Mouse (Mus musculus) hindlimb bud, embryonic 11.5 days (tissue): ENCODE data around the gene Klhl7.

ENCODE experiments used
- DNase-seq: peaks from one replicate; pipeline ENCODE4 v3.0.0-alpha.2; 2012; ENCODE audit warnings: low read depth, low spot score; ENCODE audit errors: extremely low spot score

Klhl7 gene

GRCm38 (mm10) chr5:24100106-24100809 lies at the start of gene Klhl7:
Klhl7 (plus strand) TSS chr5:24100605.
- DNase-seq, result peak; percentile 57

- DNase-seq, result no peak
Measured at GRCm38 (mm10) chr5:24051755-24052675, 48.4 kb upstream of the Klhl7 start.

GRCm38 (mm10) chr5:24053245-24054190 lies 46.9 kb upstream of the Klhl7 start:
- no peak for DNase-seq

- DNase-seq, result no peak
Measured at GRCm38 (mm10) chr5:24054382-24054781, 46.0 kb upstream of the Klhl7 start.

GRCm38 (mm10) chr5:24056865-24057264 lies 43.5 kb upstream of the Klhl7 start:
- DNase-seq, result no peak

GRCm38 (mm10) chr5:24057592-24057991 lies 42.8 kb upstream of the Klhl7 start:
- no peak for DNase-seq

GRCm38 (mm10) chr5:24060949-24061348 lies 39.5 kb upstream of the Klhl7 start:
- DNase-seq, result no peak

- DNase-seq, result no peak
Measured at GRCm38 (mm10) chr5:24063034-24063433, 37.4 kb upstream of the Klhl7 start.

- DNase-seq, result no peak
Measured at GRCm38 (mm10) chr5:24063545-24063944, 36.9 kb upstream of the Klhl7 start.

- no peak for DNase-seq
Measured at GRCm38 (mm10) chr5:24068955-24069354, 31.4 kb upstream of the Klhl7 start.

- no peak for DNase-seq
Measured at GRCm38 (mm10) chr5:24072031-24072430, 28.4 kb upstream of the Klhl7 start.

- DNase-seq, result peak; percentile 66
Measured at GRCm38 (mm10) chr5:24076986-24077718, 23.3 kb upstream of the Klhl7 start.

GRCm38 (mm10) chr5:24077739-24078306 lies 22.6 kb upstream of the Klhl7 start:
- DNase-seq, result no peak

GRCm38 (mm10) chr5:24078420-24079179 lies 21.8 kb upstream of the Klhl7 start:
- no peak for DNase-seq

- DNase-seq, result no peak
Measured at GRCm38 (mm10) chr5:24080826-24081225, 19.6 kb upstream of the Klhl7 start.

- no peak for DNase-seq
Measured at GRCm38 (mm10) chr5:24084835-24085234, 15.6 kb upstream of the Klhl7 start.

GRCm38 (mm10) chr5:24086241-24086640 lies 14.2 kb upstream of the Klhl7 start:
- DNase-seq, result no peak

GRCm38 (mm10) chr5:24086865-24087264 lies 13.5 kb upstream of the Klhl7 start:
- DNase-seq, result no peak

- no peak for DNase-seq
Measured at GRCm38 (mm10) chr5:24088451-24088850, 12.0 kb upstream of the Klhl7 start.
